Mouse (Mus musculus) lung, embryonic 15.5 days (tissue): Measurements from ENCODE around the gene Pcsk1n. TPM values are rescaled to one million over a fixed set of nuclear protein-coding genes. Genes with fewer than 3 reads are reported as not detected.

Experiments used
- ATAC-seq: fragments of 200-750 bp; cut with Nextera tagmentation; 2 replicates; pipeline ENCODE4 v1.8.0; 2017; ENCODE audit warnings: moderate number of reproducible peaks, borderline replicate concordance; ENCODE audit not compliant: low FRiP score, low TSS enrichment; ENCODE audit errors: extremely low read depth
- H3K27ac ChIP-seq: fragments of 300-500 bp; sonication (generic); 2 replicates; pipeline ENCODE4 v1.5.1; 2015; ENCODE audit warnings: moderate library complexity, mild to moderate bottlenecking, inconsistent platforms
- H3K27me3 ChIP-seq: fragments of 300-500 bp; sonication (generic); 2 replicates; pipeline ENCODE4 v1.6.1; 2015; ENCODE audit warnings: inconsistent platforms
- H3K36me3 ChIP-seq: fragments of 300-500 bp; sonication (generic); 2 replicates; pipeline ENCODE4 v1.6.1; 2015; ENCODE audit warnings: inconsistent platforms
- H3K4me1 ChIP-seq: fragments of 300-500 bp; sonication (generic); 2 replicates; pipeline ENCODE4 v1.6.1; 2015; ENCODE audit warnings: inconsistent platforms
- H3K4me2 ChIP-seq: fragments of 300-500 bp; sonication (generic); 2 replicates; pipeline ENCODE4 v1.6.1; 2015; ENCODE audit warnings: inconsistent platforms, mild to moderate bottlenecking, moderate library complexity
- H3K4me3 ChIP-seq: fragments of 300-500 bp; sonication (generic); 2 replicates; pipeline ENCODE4 v1.5.1; 2015; ENCODE audit warnings: mild to moderate bottlenecking, inconsistent platforms
- H3K9ac ChIP-seq: fragments of 300-500 bp; sonication (generic); 2 replicates; pipeline ENCODE4 v1.6.1; 2015; ENCODE audit warnings: inconsistent platforms
- H3K9me3 ChIP-seq: fragments of 300-500 bp; sonication (generic); 2 replicates; pipeline ENCODE4 v1.6.1; 2016; ENCODE audit warnings: inconsistent platforms
- WGBS: fragments of 180-500 bp; shearing (Covaris S2); methylation state at CpG from one replicate; pipeline ENCODE4 v1.1.7; 2015; 5-methylcytosine and 5-hydroxymethylcytosine counted together
- polyA plus RNA-seq: library from polyadenylated mRNA; unstranded; fragments of >200 nt; fragmentation: Nextera tagmentation; extraction: Ambion mirVana; gene quantifications from 2 replicates; pipeline ENCODE4 v1.2.1, GENCODE M21; 2015

Pcsk1n gene
- polyA plus RNA-seq, 1 experiment from 2014 or later: 1.9 TPM

- H3K4me3 ChIP-seq: peak overlapping the region; percentile 53
- WGBS: 13% methylated on average over 38 of the region's 38 CpGs
- peak; percentile 99 for ATAC-seq
- H3K4me1 ChIP-seq: no peaks in the 10 kb centered on the region
- peak overlapping the region; percentile 42; the same call in 1 of the 2 replicates for H3K9ac ChIP-seq
- no peaks in the 10 kb centered on the region for H3K9me3 ChIP-seq
- H3K36me3 ChIP-seq: no peaks in the 10 kb centered on the region; the same call in 1 of the 2 replicates
- no peaks in the 10 kb centered on the region for H3K27me3 ChIP-seq
- H3K27ac ChIP-seq: 0 out of 2 replicates have a peak overlapping the region, but pooled peaks have one; percentile 19
- H3K4me2 ChIP-seq: peak overlapping the region; percentile 56
Observed at GRCm38 (mm10) chrX:7947900-7948492, 28.4 kb downstream of the Pcsk1n start.

- no peak overlapping the region for H3K4me3 ChIP-seq
- no peaks in the 10 kb centered on the region for H3K4me1 ChIP-seq
- 83% methylated on average over 7 of the region's 7 CpGs for WGBS
- no peaks in the 10 kb centered on the region for H3K9me3 ChIP-seq
- H3K4me2 ChIP-seq: no peak overlapping the region
- no peaks in the 10 kb centered on the region for H3K27me3 ChIP-seq
- no peak overlapping the region for H3K9ac ChIP-seq
- no peak overlapping the region for H3K27ac ChIP-seq
- H3K36me3 ChIP-seq: no peaks in the 10 kb centered on the region
- no peak for ATAC-seq
Observed at GRCm38 (mm10) chrX:7950091-7950490, 30.5 kb downstream of the Pcsk1n start.

- Histone ChIP-seq H3K36me3 (no peaks in the 10 kb centered on the region), H3K4me1 (no peaks in the 10 kb centered on the region), H3K4me2 (no peak overlapping the region), H3K27ac (no peak overlapping the region), H3K9ac (no peak overlapping the region), H3K4me3 (no peak overlapping the region), H3K27me3 (no peaks in the 10 kb centered on the region), H3K9me3 (no peaks in the 10 kb centered on the region)
- ATAC-seq: no peak
- WGBS: 89% methylated on average over 9 of the region's 9 CpGs
Observed at GRCm38 (mm10) chrX:7958868-7959267, 39.2 kb downstream of the Pcsk1n start.

DNA sequence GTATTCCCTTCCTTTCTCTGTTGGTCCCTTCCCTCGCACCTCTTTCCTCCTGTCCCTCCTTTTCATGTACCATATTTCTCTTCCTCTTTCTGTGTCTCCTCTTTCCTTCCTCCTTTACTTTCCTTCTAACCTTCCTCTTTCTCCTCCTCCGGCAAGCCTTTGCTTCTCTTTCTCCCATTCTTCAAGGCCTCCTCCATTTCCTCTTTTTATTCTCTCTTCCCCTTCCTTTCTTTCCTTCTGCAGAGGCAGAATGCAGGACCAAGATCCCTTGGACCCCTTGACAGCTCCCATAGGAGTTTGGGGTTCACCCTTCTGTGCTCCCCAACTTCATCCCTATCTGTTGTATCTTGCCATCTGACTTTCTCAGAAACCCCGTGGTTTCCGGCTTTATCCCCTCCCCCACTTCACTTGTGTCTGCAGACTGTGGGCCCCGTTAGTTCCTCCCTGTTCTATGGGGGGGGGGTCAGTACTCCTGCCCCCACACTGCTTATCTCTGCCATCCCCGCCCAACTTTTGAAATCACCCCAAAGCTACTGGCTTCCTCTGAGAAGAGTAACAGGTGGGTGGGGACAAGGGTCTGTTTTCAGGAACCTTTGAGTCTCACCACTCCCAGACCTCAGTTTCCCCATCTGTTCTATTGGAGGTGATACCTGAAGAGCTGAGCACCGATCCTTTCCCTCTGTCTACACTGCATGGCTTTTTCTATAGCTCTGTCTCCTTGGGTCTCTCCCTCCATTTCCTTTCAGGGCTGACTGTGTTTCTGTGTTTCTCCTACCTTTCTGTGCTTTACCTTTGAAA is 44.4 kb downstream of the Pcsk1n start:
- Histone ChIP-seq H3K27me3 (no peaks in the 10 kb centered on the region), H3K4me1 (no peaks in the 10 kb centered on the region), H3K36me3 (no peaks in the 10 kb centered on the region), H3K4me3 (no peak overlapping the region), H3K9ac (no peak overlapping the region), H3K4me2 (no peak overlapping the region), H3K9me3 (no peaks in the 10 kb centered on the region), H3K27ac (no peak overlapping the region)
- no peak for ATAC-seq
- WGBS: 60% methylated on average over 7 of the region's 7 CpGs

GRCm38 (mm10) chrX:7966161-7966560 is 46.5 kb downstream of the Pcsk1n start:
- H3K27me3 ChIP-seq: no peaks in the 10 kb centered on the region
- no peak overlapping the region for H3K27ac ChIP-seq
- H3K9me3 ChIP-seq: no peaks in the 10 kb centered on the region
- no peak for ATAC-seq
- H3K4me3 ChIP-seq: no peak overlapping the region
- no peak overlapping the region for H3K4me2 ChIP-seq
- H3K36me3 ChIP-seq: no peaks in the 10 kb centered on the region
- 49% methylated on average over 4 of the region's 4 CpGs for WGBS
- H3K9ac ChIP-seq: no peak overlapping the region
- H3K4me1 ChIP-seq: no peaks in the 10 kb centered on the region

- Histone ChIP-seq H3K27me3 (no peaks in the 10 kb centered on the region), H3K9me3 (no peaks in the 10 kb centered on the region), H3K4me1 (no peaks in the 10 kb centered on the region), H3K4me2 (no peak overlapping the region), H3K36me3 (no peaks in the 10 kb centered on the region), H3K9ac (no peak overlapping the region), H3K4me3 (no peak overlapping the region), H3K27ac (no peak overlapping the region)
- ATAC-seq: no peak
- WGBS: 61% methylated on average over 9 of the region's 9 CpGs
Observed at GRCm38 (mm10) chrX:7967596-7968201, 48.1 kb downstream of the Pcsk1n start.

DNA sequence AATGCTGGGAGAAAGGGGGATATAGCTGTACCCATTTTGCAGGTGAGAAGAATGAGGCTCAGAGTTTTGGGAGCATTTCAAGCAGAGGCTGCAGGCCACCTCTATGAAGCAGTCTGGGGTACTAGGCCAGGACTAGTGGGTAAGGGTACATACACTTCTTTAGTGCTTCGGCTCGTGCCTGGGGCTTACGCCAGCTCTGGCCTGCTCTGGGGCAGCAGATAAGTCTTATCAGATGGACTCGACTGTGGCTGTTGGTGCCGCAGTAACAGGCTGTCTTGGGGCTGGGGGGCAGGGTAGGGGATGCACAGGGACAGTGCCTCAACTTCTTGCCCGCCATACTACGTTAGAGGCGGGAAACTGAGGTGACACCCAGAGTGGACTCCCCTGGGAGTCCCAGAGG is 48.6 kb downstream of the Pcsk1n start:
- no peak overlapping the region for H3K4me3 ChIP-seq
- H3K9me3 ChIP-seq: no peaks in the 10 kb centered on the region
- H3K9ac ChIP-seq: no peak overlapping the region
- no peak overlapping the region for H3K4me2 ChIP-seq
- no peak for ATAC-seq
- H3K27ac ChIP-seq: no peak overlapping the region
- no peaks in the 10 kb centered on the region for H3K27me3 ChIP-seq
- no peaks in the 10 kb centered on the region for H3K4me1 ChIP-seq
- H3K36me3 ChIP-seq: no peaks in the 10 kb centered on the region
- 72% methylated on average over 8 of the region's 8 CpGs for WGBS

- H3K27ac ChIP-seq: no peak overlapping the region
- H3K4me1 ChIP-seq: no peaks in the 10 kb centered on the region
- no peaks in the 10 kb centered on the region for H3K9me3 ChIP-seq
- 68% methylated on average over 3 of the region's 3 CpGs for WGBS
- no peak overlapping the region for H3K9ac ChIP-seq
- no peaks in the 10 kb centered on the region for H3K27me3 ChIP-seq
- H3K36me3 ChIP-seq: no peaks in the 10 kb centered on the region
- ATAC-seq: no peak
- no peak overlapping the region for H3K4me2 ChIP-seq
- H3K4me3 ChIP-seq: no peak overlapping the region
Observed at GRCm38 (mm10) chrX:7968899-7969298, 49.3 kb downstream of the Pcsk1n start.

GRCm38 (mm10) chrX:7971292-7971691 is 51.7 kb downstream of the Pcsk1n start:
- no peaks in the 10 kb centered on the region for H3K27me3 ChIP-seq
- no peak overlapping the region for H3K27ac ChIP-seq
- 36% methylated on average over 4 of the region's 4 CpGs for WGBS
- no peaks in the 10 kb centered on the region for H3K4me1 ChIP-seq
- no peaks in the 10 kb centered on the region for H3K9me3 ChIP-seq
- H3K4me2 ChIP-seq: no peak overlapping the region
- no peak overlapping the region for H3K9ac ChIP-seq
- H3K4me3 ChIP-seq: no peak overlapping the region
- H3K36me3 ChIP-seq: no peaks in the 10 kb centered on the region
- ATAC-seq: peak; percentile 65; the same call in 1 of the 2 replicates

Other genes with a start within 250 kb of the Pcsk1n start
- gene Plp2, start 248.4 kb upstream of the Pcsk1n start, polyA plus RNA-seq: 186 and 191 TPM in 2 replicates
- gene Magix, start 238.6 kb upstream of the Pcsk1n start, polyA plus RNA-seq: 0.53 and 0.62 TPM in 2 replicates
- 46.9 and 49.1 TPM in 2 replicates for gene Gpkow, start 222.7 kb upstream of the Pcsk1n start, polyA plus RNA-seq
- 69.6 and 79.5 TPM in 2 replicates for gene Wdr45, start 205.5 kb upstream of the Pcsk1n start, polyA plus RNA-seq
- not detected in 2 replicates for gene Gm45208, start 197.6 kb upstream of the Pcsk1n start, polyA plus RNA-seq
- 58.9 and 60.6 TPM in 2 replicates for gene Praf2, start 191.4 kb upstream of the Pcsk1n start, polyA plus RNA-seq
- gene Ccdc120, start 168.9 kb upstream of the Pcsk1n start, polyA plus RNA-seq: 23.5 and 23.6 TPM in 2 replicates
- gene Tfe3, start 157.3 kb upstream of the Pcsk1n start, polyA plus RNA-seq: 29.2 and 30.5 TPM in 2 replicates
- gene Gripap1, start 130.1 kb upstream of the Pcsk1n start, polyA plus RNA-seq: 39.7 and 41.7 TPM in 2 replicates
- 1.4 and 1.6 TPM in 2 replicates for gene Kcnd1, start 97.5 kb upstream of the Pcsk1n start, polyA plus RNA-seq
- gene Otud5, start 78.5 kb upstream of the Pcsk1n start, polyA plus RNA-seq: 42.2 and 46.6 TPM in 2 replicates
- gene Pim2, start 41.6 kb upstream of the Pcsk1n start, polyA plus RNA-seq: 8.6 and 10.3 TPM in 2 replicates
- gene Slc35a2, start 35.8 kb upstream of the Pcsk1n start, polyA plus RNA-seq: 37.6 and 38.6 TPM in 2 replicates
- gene Pqbp1, start 20.6 kb upstream of the Pcsk1n start, polyA plus RNA-seq: 114 and 115 TPM in 2 replicates
- gene Timm17b, start 20.5 kb upstream of the Pcsk1n start, polyA plus RNA-seq: 155 TPM in 2 replicates
- gene Gm10491, start 12.0 kb upstream of the Pcsk1n start, polyA plus RNA-seq: not detected in 2 replicates
- gene Gm10490, start 10.3 kb upstream of the Pcsk1n start, polyA plus RNA-seq: not detected in 2 replicates
- not detected in 2 replicates for gene Eras, start 8.8 kb downstream of the Pcsk1n start, polyA plus RNA-seq
- gene Hdac6, start 28.1 kb downstream of the Pcsk1n start, polyA plus RNA-seq: 24.1 and 26.8 TPM in 2 replicates
- 1.4 and 1.9 TPM in 2 replicates for gene Gata1, start 58.2 kb downstream of the Pcsk1n start, polyA plus RNA-seq
- not detected in 2 replicates for gene Glod5, start 98.7 kb downstream of the Pcsk1n start, polyA plus RNA-seq
- 67.2 and 68.0 TPM in 2 replicates for gene Suv39h1, start 154.9 kb downstream of the Pcsk1n start, polyA plus RNA-seq
- 0.26 and 0.62 TPM in 2 replicates for gene Was, start 170.7 kb downstream of the Pcsk1n start, polyA plus RNA-seq
- gene Wdr13, start 213.1 kb downstream of the Pcsk1n start, polyA plus RNA-seq: 20.9 and 24.2 TPM in 2 replicates
- gene Rbm3, start 226.1 kb downstream of the Pcsk1n start, polyA plus RNA-seq: 508 and 532 TPM in 2 replicates